Mouse (Mus musculus): Measurements from ENCODE around the gene Erbb2.

GRCm38 (mm10) chr11:98464516-98464915 lies 52.2 kb downstream of the Erbb2 start:
- TF ChIP-seq GATA1 (IDR thresholded peaks at IDR 0.05; ENCODE audit: borderline replicate concordance, low read length) (no peak), FLI1 (IDR thresholded peaks at IDR 0.05; ENCODE audit: low read length) (no peak)
